Mouse (Mus musculus): Measurements from ENCODE around the gene Pbp2.

- TF ChIP-seq GATA1 (IDR thresholded peaks at IDR 0.05; ENCODE audit: borderline replicate concordance, low read length), result no peak
- no peak for TF ChIP-seq FLI1 (IDR thresholded peaks at IDR 0.05; ENCODE audit: low read length)
These were observed 9.3 kb upstream of the Pbp2 start for GRCm38 (mm10) chr6:135319431-135319933.
